Mouse (Mus musculus): ENCODE results near the gene Abcc2. TPM values are rescaled to one million over a fixed set of nuclear protein-coding genes. Genes with fewer than 3 reads are reported as not detected.
A peak's percentile ranks its signal among the peaks of the same experiment; 100 is the strongest.

Gene Abcc2
- total and polyA plus RNA-seq, 2 experiments from 2014 or later = not detected

GRCm38 (mm10) chr19:43878111-43879092, 96.4 kb downstream of the Abcc2 start:
- H3K4me2 ChIP-seq (ENCODE audit: low read depth, low read length) = peak overlapping the region; percentile 80
- no peaks in the 10 kb centered on the region for H3K9me3 ChIP-seq (replicated peaks; ENCODE audit: control insufficient read depth, low read length)
- DNase-seq (ENCODE audit: low spot score) (no peak), ATAC-seq (ENCODE audit: insufficient read depth, low read depth) (no peak)
- TF ChIP-seq CTCF (IDR thresholded peaks at IDR 0.05; ENCODE audit: low read depth) (no peak), EP300 (IDR thresholded peaks at IDR 0.05; ENCODE audit: low read depth) (no peak)
- WGBS = 19% methylated on average over 17 of the region's 17 CpGs
- H3K27ac ChIP-seq (ENCODE audit: low read depth) = no peak overlapping the region
- H3K4me1 ChIP-seq (ENCODE audit: control insufficient read depth, insufficient read depth) = peaks cover 3% of the 10 kb centered on the region; the same call in 1 of the 2 replicates
- peak overlapping the region; percentile 71 for H3K4me3 ChIP-seq (ENCODE audit: low read depth, low read length)
- H3K9ac ChIP-seq (replicated peaks; ENCODE audit: low read depth, low read length) = peak overlapping the region; percentile 61
- peaks cover 10% of the 10 kb centered on the region; the same call in 1 of the 2 replicates for H3K36me3 ChIP-seq (replicated peaks; ENCODE audit: control insufficient read depth, insufficient read depth, low read length)
- no peaks in the 10 kb centered on the region for H3K27me3 ChIP-seq (ENCODE audit: control insufficient read depth, insufficient read depth, low read length)

- no peaks in the 10 kb centered on the region for H3K36me3 ChIP-seq (replicated peaks; ENCODE audit: control insufficient read depth, insufficient read depth, low read length)
- peak; percentile 74 for DNase-seq (ENCODE audit: low spot score)
- no peaks in the 10 kb centered on the region for H3K27me3 ChIP-seq (ENCODE audit: control insufficient read depth, insufficient read depth, low read length)
- TF ChIP-seq EP300 (IDR thresholded peaks at IDR 0.05; ENCODE audit: low read depth) (no peak), CTCF (IDR thresholded peaks at IDR 0.05; ENCODE audit: low read depth) (peak; percentile 20)
- peak overlapping the region; percentile 61 for H3K9ac ChIP-seq (replicated peaks; ENCODE audit: low read depth, low read length)
- H3K9me3 ChIP-seq (replicated peaks; ENCODE audit: control insufficient read depth, low read length) = no peaks in the 10 kb centered on the region
- peaks cover 3% of the 10 kb centered on the region; the same call in 1 of the 2 replicates for H3K4me1 ChIP-seq (ENCODE audit: control insufficient read depth, insufficient read depth)
- 2% methylated on average over 41 of the region's 41 CpGs for WGBS
- peak overlapping the region; percentile 78 for H3K27ac ChIP-seq (ENCODE audit: low read depth)
- peak overlapping the region; percentile 71 for H3K4me3 ChIP-seq (ENCODE audit: low read depth, low read length)
- ATAC-seq (ENCODE audit: insufficient read depth, low read depth) = peak; percentile 92
- H3K4me2 ChIP-seq (ENCODE audit: low read depth, low read length) = peak overlapping the region; percentile 80
Measured at GRCm38 (mm10) chr19:43879401-43880212, 97.6 kb downstream of the Abcc2 start.

GRCm38 (mm10) chr19:43880420-43880819, 98.4 kb downstream of the Abcc2 start:
- no peaks in the 10 kb centered on the region for H3K9me3 ChIP-seq (replicated peaks; ENCODE audit: control insufficient read depth, low read length)
- peaks cover 3% of the 10 kb centered on the region; the same call in 1 of the 2 replicates for H3K4me1 ChIP-seq (ENCODE audit: control insufficient read depth, insufficient read depth)
- H3K4me2 ChIP-seq (ENCODE audit: low read depth, low read length) = no peak overlapping the region
- no peak for TF ChIP-seq CTCF (IDR thresholded peaks at IDR 0.05; ENCODE audit: low read depth)
- TF ChIP-seq EP300 (IDR thresholded peaks at IDR 0.05; ENCODE audit: low read depth) = no peak
- H3K4me3 ChIP-seq (ENCODE audit: low read depth, low read length) = no peak overlapping the region
- DNase-seq (ENCODE audit: low spot score) = no peak
- H3K36me3 ChIP-seq (replicated peaks; ENCODE audit: control insufficient read depth, insufficient read depth, low read length) = no peaks in the 10 kb centered on the region
- 40% methylated on average over 3 of the region's 3 CpGs for WGBS
- H3K9ac ChIP-seq (replicated peaks; ENCODE audit: low read depth, low read length) = no peak overlapping the region
- H3K27ac ChIP-seq (ENCODE audit: low read depth) = no peak overlapping the region
- ATAC-seq (ENCODE audit: insufficient read depth, low read depth) = no peak
- H3K27me3 ChIP-seq (ENCODE audit: control insufficient read depth, insufficient read depth, low read length) = no peaks in the 10 kb centered on the region

- no peaks in the 10 kb centered on the region for H3K27me3 ChIP-seq (ENCODE audit: control insufficient read depth, insufficient read depth, low read length)
- no peak for DNase-seq (ENCODE audit: low spot score)
- H3K4me2 ChIP-seq (ENCODE audit: low read depth, low read length) = no peak overlapping the region
- H3K27ac ChIP-seq (ENCODE audit: low read depth) = no peak overlapping the region
- H3K9ac ChIP-seq (replicated peaks; ENCODE audit: low read depth, low read length) = no peak overlapping the region
- no peaks in the 10 kb centered on the region for H3K9me3 ChIP-seq (replicated peaks; ENCODE audit: control insufficient read depth, low read length)
- WGBS = 85% methylated on average over 7 of the region's 7 CpGs
- H3K4me1 ChIP-seq (ENCODE audit: control insufficient read depth, insufficient read depth) = peaks cover 3% of the 10 kb centered on the region; the same call in 1 of the 2 replicates
- H3K36me3 ChIP-seq (replicated peaks; ENCODE audit: control insufficient read depth, insufficient read depth, low read length) = no peaks in the 10 kb centered on the region
- no peak overlapping the region for H3K4me3 ChIP-seq (ENCODE audit: low read depth, low read length)
- no peak for ATAC-seq (ENCODE audit: insufficient read depth, low read depth)
- no peak for TF ChIP-seq EP300 (IDR thresholded peaks at IDR 0.05; ENCODE audit: low read depth)
- no peak; the same call in 1 of the 2 replicates for TF ChIP-seq CTCF (IDR thresholded peaks at IDR 0.05; ENCODE audit: low read depth)
Measured at GRCm38 (mm10) chr19:43881615-43882014, 99.6 kb downstream of the Abcc2 start.

- TF ChIP-seq CTCF (IDR thresholded peaks at IDR 0.05; ENCODE audit: low read depth) (no peak), EP300 (IDR thresholded peaks at IDR 0.05; ENCODE audit: low read depth) (no peak)
- Histone ChIP-seq H3K9me3 (replicated peaks; ENCODE audit: control insufficient read depth, low read length) (no peaks in the 10 kb centered on the region), H3K4me1 (ENCODE audit: control insufficient read depth, insufficient read depth) (peaks cover 3% of the 10 kb centered on the region; the same call in 1 of the 2 replicates), H3K4me2 (ENCODE audit: low read depth, low read length) (peak overlapping the region; percentile 30; the same call in 1 of the 2 replicates), H3K4me3 (ENCODE audit: low read depth, low read length) (no peak overlapping the region), H3K9ac (replicated peaks; ENCODE audit: low read depth, low read length) (no peak overlapping the region), H3K27me3 (ENCODE audit: control insufficient read depth, insufficient read depth, low read length) (no peaks in the 10 kb centered on the region), H3K27ac (ENCODE audit: low read depth) (no peak overlapping the region), H3K36me3 (replicated peaks; ENCODE audit: control insufficient read depth, insufficient read depth, low read length) (no peaks in the 10 kb centered on the region)
- 40% methylated on average over 18 of the region's 18 CpGs for WGBS
- ATAC-seq (ENCODE audit: insufficient read depth, low read depth) (no peak), DNase-seq (ENCODE audit: low spot score) (no peak)
Measured at GRCm38 (mm10) chr19:43882895-43883573, 101.0 kb downstream of the Abcc2 start.

All from heart, postnatal 0 days (tissue).